Mouse (Mus musculus) CH12.LX (cell line): ENCODE measurements around the gene Zfp296. TPM values are rescaled to one million over a fixed set of nuclear protein-coding genes. Genes with fewer than 3 reads are reported as not detected.
"Not testable (repeated sequence)": the region's sequence is repeated elsewhere in the genome, so short reads cannot be mapped to it uniquely, and the experiment has no call there.

Source experiments
- DNase-seq: peaks from one replicate; pipeline ENCODE4 v3.0.0-alpha.2; 2013; ENCODE audit errors: extremely low read depth
- H3K27ac ChIP-seq: 2 replicates; pipeline ENCODE4 v1.5.1; 2012; ENCODE audit warnings: low read depth, mild to moderate bottlenecking, control low read depth, moderate library complexity; ENCODE audit not compliant: insufficient read depth
- H3K27me3 ChIP-seq: replicated peaks from 2 replicates; pipeline ENCODE3; 2012; ENCODE audit warnings: inconsistent platforms
- H3K36me3 ChIP-seq, 2 experiments: replicated peaks in 1 of 2; 2 replicates each; pipeline versions ENCODE3 to v1.6.1; 2012; ENCODE audit warnings: inconsistent platforms in 1 of 2, low read length in 1 of 2, mild to moderate bottlenecking in 1 of 2, mixed read lengths in 1 of 2, moderate library complexity in 1 of 2; ENCODE audit not compliant: control insufficient read depth in 1 of 2, insufficient read depth in 1 of 2
- H3K4me1 ChIP-seq, 2 experiments: 2 replicates each; pipeline ENCODE4 v1.6.1; 2012; ENCODE audit warnings: inconsistent platforms in 1 of 2, moderate library complexity in 1 of 2; ENCODE audit not compliant: insufficient read depth in 2 of 2, control insufficient read depth in 1 of 2
- H3K4me2 ChIP-seq: 2 replicates; pipeline ENCODE4 v1.6.1; 2012; ENCODE audit warnings: low read depth, mild to moderate bottlenecking, control low read depth; ENCODE audit not compliant: poor library complexity, insufficient read depth, severe bottlenecking
- H3K4me3 ChIP-seq, 3 experiments: fragments of 150-350 bp in 1 of 3; sonication (generic) in 1 of 3; replicated peaks in 1 of 3; 2 replicates each; pipeline versions ENCODE3 to v1.5.1; 2011 to 2012; ENCODE audit warnings: low read depth in 2 of 3, low read length in 2 of 3, mild to moderate bottlenecking in 2 of 3, moderate library complexity in 2 of 3, control low read depth in 1 of 3, improper control_type of control experiment in 1 of 3, inconsistent platforms in 1 of 3, mixed read lengths in 1 of 3; ENCODE audit not compliant: poor library complexity in 1 of 3
- H3K79me2 ChIP-seq: replicated peaks from 2 replicates; pipeline ENCODE4 v1.6.1; 2012; ENCODE audit warnings: mild to moderate bottlenecking, moderate library complexity; ENCODE audit not compliant: control insufficient read depth, poor library complexity, insufficient read depth, severe bottlenecking; ENCODE audit errors: extremely low read depth
- H3K9ac ChIP-seq: 2 replicates; pipeline ENCODE4 v1.6.1; 2012; ENCODE audit warnings: low read depth, mild to moderate bottlenecking, control low read depth, moderate library complexity; ENCODE audit not compliant: insufficient read depth
- H3K9me3 ChIP-seq: replicated peaks from 2 replicates; pipeline ENCODE3; 2012; ENCODE audit warnings: low read length, inconsistent platforms, mixed read lengths
- BHLHE40 ChIP-seq: IDR thresholded peaks from 2 replicates; pipeline ENCODE4 v1.6.1; 2011; ENCODE audit warnings: mild to moderate bottlenecking, low read depth, low read length, improper control_type of control experiment
- CHD1 ChIP-seq: IDR thresholded peaks from 2 replicates; pipeline ENCODE4 v1.6.1; 2012; ENCODE audit warnings: low read depth, low read length, improper control_type of control experiment, inconsistent platforms
- CHD2 ChIP-seq: IDR thresholded peaks from 2 replicates; pipeline ENCODE4 v1.6.1; 2011; ENCODE audit warnings: low read length, improper control_type of control experiment
- CTCF ChIP-seq, 2 experiments: IDR thresholded peaks in 1 of 2; conservative IDR thresholded peaks in 1 of 2; 2 replicates each; pipeline ENCODE4 v1.5.1; 2011 to 2012; ENCODE audit warnings: low read depth in 2 of 2, low read length in 2 of 2, improper control_type of control experiment in 1 of 2, inconsistent platforms in 1 of 2, mild to moderate bottlenecking in 1 of 2, moderate library complexity in 1 of 2
- E2F4 ChIP-seq: IDR thresholded peaks from 2 replicates; pipeline ENCODE4 v1.6.1; 2011; ENCODE audit warnings: low read depth, low read length, improper control_type of control experiment; ENCODE audit not compliant: insufficient replicate concordance
- EP300 ChIP-seq: IDR thresholded peaks from 2 replicates; pipeline ENCODE4 v1.6.1; 2011; ENCODE audit warnings: low read length, improper control_type of control experiment
- IRF4 ChIP-seq: IDR thresholded peaks from 2 replicates; pipeline ENCODE4 v1.6.1; 2014; ENCODE audit warnings: low read depth, mild to moderate bottlenecking, inconsistent platforms, low read length, improper control_type of control experiment
- MEF2A ChIP-seq: IDR thresholded peaks from 2 replicates; pipeline ENCODE4 v1.6.1; 2014; ENCODE audit warnings: low read depth, mild to moderate bottlenecking, inconsistent platforms, low read length, improper control_type of control experiment, borderline replicate concordance
- RCOR1 ChIP-seq: conservative IDR thresholded peaks from 2 replicates; pipeline ENCODE4 v1.6.1; 2012; ENCODE audit warnings: low read depth, mild to moderate bottlenecking, inconsistent platforms, low read length, improper control_type of control experiment
- TBP ChIP-seq: conservative IDR thresholded peaks from 2 replicates; pipeline ENCODE4 v1.6.1; 2011; ENCODE audit warnings: low read depth, low read length, improper control_type of control experiment
- TCF12 ChIP-seq: IDR thresholded peaks from 2 replicates; pipeline ENCODE4 v1.6.1; 2014; ENCODE audit warnings: low read depth, mild to moderate bottlenecking, inconsistent platforms, low read length, improper control_type of control experiment
- UBTF ChIP-seq: IDR thresholded peaks from 2 replicates; pipeline ENCODE4 v1.6.1; 2012; ENCODE audit warnings: low read depth, mild to moderate bottlenecking, inconsistent platforms, low read length, improper control_type of control experiment, moderate library complexity
- USF1 ChIP-seq: IDR thresholded peaks from 2 replicates; pipeline ENCODE4 v1.6.1; 2014; ENCODE audit warnings: low read depth, mild to moderate bottlenecking, inconsistent platforms, low read length, improper control_type of control experiment
- ZKSCAN1 ChIP-seq: IDR thresholded peaks from 2 replicates; pipeline ENCODE4 v1.6.1; 2012; ENCODE audit warnings: low read depth, inconsistent platforms, low read length, improper control_type of control experiment, borderline replicate concordance
- ZNF384 ChIP-seq: IDR thresholded peaks from 2 replicates; pipeline ENCODE4 v1.6.1; 2012; ENCODE audit warnings: low read depth, low read length, improper control_type of control experiment, inconsistent platforms
- dilution Hi-C: fragments of 300-500 bp; cut with MboI; formaldehyde crosslinking; loops from 2 replicates; pipeline ENCODE4 v1.14.3; 2020; ENCODE audit warnings: low sequenced_read_pairs; ENCODE audit not compliant: extremely low pct_unique_long_range_greater_than_20kb, extremely low pct_ligation_motif_present
- in situ Hi-C: fragments of 300-500 bp; cut with MboI; formaldehyde crosslinking; loops from 3 replicates; pipeline ENCODE4 v1.14.3; 2019; ENCODE audit warnings: low sequenced_read_pairs, low pct_ligation_motif_present, low pct_unique_long_range_greater_than_20kb, mixed read lengths
- polyA plus RNA-seq: library from polyadenylated mRNA; unstranded; fragments of >175 nt; gene quantifications from 2 replicates; pipeline ENCODE4 v1.2.1, GENCODE M21; 2012; ENCODE audit warnings: low read depth; ENCODE audit not compliant: insufficient read length
- total RNA-seq, 2 experiments: library from RNA; depleted of rRNA; stranded (reverse); fragments of 300-350 nt in 1 of 2; fragments of >200 nt in 1 of 2; gene quantifications; 2 replicates each; pipeline ENCODE4 v1.2.3; 2012 to 2014

Zfp296 gene
- total and polyA plus RNA-seq, 3 experiments: 10.7 to 44.0 (median 30.0) TPM

- Histone ChIP-seq H3K4me1 (peaks cover 11 to 35% of the 10 kb centered on the region in 2 experiments; a peak in 3 of 4 replicates), H3K36me3 (peaks cover 37 to 70% of the 10 kb centered on the region in 2 experiments), H3K4me3 (peak overlapping the region in 2 of 3 experiments; percentile 28 to 99), H3K79me2 (peaks cover 35% of the 10 kb centered on the region)
- H3K27ac ChIP-seq, H3K4me2 ChIP-seq, H3K9ac ChIP-seq, DNase-seq, dilution Hi-C loops, in situ Hi-C loops, H3K9me3 ChIP-seq, H3K27me3 ChIP-seq: not testable (repeated sequence)
- TF ChIP-seq TBP: peak; percentile 74
- TF ChIP-seq ZNF384: peak; percentile 71
These were observed 27.6 kb downstream of the Zfp296 start for GRCm38 (mm10) chr7:19604606-19605214.

DNA sequence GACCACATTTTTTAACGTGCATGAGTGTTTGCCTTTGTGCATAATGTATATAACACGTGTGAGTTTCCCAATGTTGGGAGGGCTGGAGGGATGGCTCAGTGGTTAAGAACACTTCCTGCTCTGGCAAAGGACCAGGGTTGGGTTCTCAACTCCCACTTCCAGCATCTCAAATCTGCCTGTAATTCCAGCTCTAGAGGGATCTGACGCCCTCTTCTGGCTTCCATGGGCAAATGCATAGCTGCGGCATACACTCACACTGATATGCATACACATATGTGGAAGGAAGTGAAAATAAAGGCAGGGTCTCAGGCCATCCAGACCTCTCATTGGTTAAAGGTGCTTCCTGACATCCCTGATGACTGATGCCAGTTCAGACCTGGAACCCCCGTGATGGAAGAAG, 30.2 kb downstream of the Zfp296 start:
- dilution Hi-C loops (no loop called here), in situ Hi-C loops (no loop called here)
- DNase-seq: no peak
- Histone ChIP-seq H3K4me3 (no peak overlapping the region), H3K36me3 (peaks cover 46 to 70% of the 10 kb centered on the region in 2 experiments), H3K9ac (no peak overlapping the region), H3K27ac (no peak overlapping the region), H3K79me2 (peaks cover 18% of the 10 kb centered on the region), H3K4me2 (no peak overlapping the region), H3K4me1 (peaks cover 6 to 11% of the 10 kb centered on the region in 2 experiments; a peak in 2 of 4 replicates), H3K27me3 (no peaks in the 10 kb centered on the region), H3K9me3 (peaks cover 13% of the 10 kb centered on the region)
- TF ChIP-seq CHD1 (no peak), ZNF384 (no peak), E2F4 (no peak), EP300 (no peak), MEF2A (no peak), IRF4 (no peak), RCOR1 (no peak), CTCF (conservative IDR thresholded peaks at IDR 0.05 in 1 of 2, IDR thresholded peaks at IDR 0.05 in 1 of 2; ENCODE audit: low read depth in 2 of 2, low read length in 2 of 2) (no peak), TBP (no peak), CHD2 (no peak), TCF12 (no peak), BHLHE40 (no peak), ZKSCAN1 (no peak), USF1 (no peak), UBTF (no peak)
